Mouse (Mus musculus): ENCODE results near the gene Flt3.

DNA sequence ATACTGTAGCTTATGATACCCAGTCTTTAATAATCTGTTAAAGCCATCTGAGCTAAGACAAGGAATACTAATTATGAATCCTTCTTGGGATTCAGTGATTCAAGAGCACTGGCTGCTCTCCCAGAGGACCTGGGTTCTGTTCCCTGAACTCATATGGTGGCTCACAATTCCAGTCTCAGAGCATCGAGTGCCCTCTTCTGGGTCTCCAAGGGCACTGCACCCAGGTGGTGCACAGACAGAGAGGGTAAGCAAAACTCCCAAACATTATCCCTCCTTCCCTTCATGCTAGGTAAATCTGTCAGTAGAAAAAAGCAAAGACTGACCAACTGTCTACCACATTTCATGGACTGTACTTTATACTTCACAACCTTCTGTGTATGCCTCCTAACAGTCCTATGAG lies 54.3 kb downstream of the Flt3 start:
- TF ChIP-seq CTCF (IDR thresholded peaks at IDR 0.05; ENCODE audit: extremely low read depth, insufficient read depth, low read length) = no peak
- TF ChIP-seq POLR2A (IDR thresholded peaks at IDR 0.05; ENCODE audit: extremely low read depth, insufficient read depth, low read length) = no peak

Measured in cortical plate, adult 2 months (tissue).